18 mouse cellular contexts compared by ENCODE assay signal in the genomic region with DNA sequence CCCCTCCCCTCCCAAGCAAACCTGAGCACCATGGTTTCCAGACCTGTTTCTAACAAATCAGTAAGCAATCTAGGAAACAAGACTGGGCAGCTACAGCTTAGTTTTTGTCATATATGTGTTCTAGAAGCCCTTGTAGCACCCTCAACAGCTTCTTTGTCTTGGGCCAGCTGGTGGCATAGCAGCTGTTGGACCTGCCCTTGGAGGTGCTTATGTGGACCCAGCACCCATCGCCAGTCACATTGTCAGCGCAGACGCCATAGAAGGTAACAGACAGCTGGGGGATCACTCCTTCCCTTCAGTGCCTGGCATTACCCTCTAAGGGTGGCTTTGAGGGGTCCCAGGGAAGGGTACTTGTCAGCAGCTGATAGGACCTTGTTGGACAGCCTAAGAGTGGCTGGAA. TPM values are rescaled to one million over a fixed set of nuclear protein-coding genes. Genes with fewer than 3 reads are reported as not detected.
DNase-seq lines count a peak whose midpoint lies in the region; ATAC-seq and TF ChIP-seq lines count a peak whose summit lies in the region.
"Had no signal": no experiment of that assay in that cellular context is flagged by ENCODE, and none has a peak within 500 bp of the region (broad histone marks: within the 10 kb centered on the region; RNA-seq: fewer than 3 reads in every experiment).

No protein-coding gene starts in this region.

- H3K36me3 ChIP-seq in midbrain, embryonic 11.5 days (ENCODE audit: control insufficient read depth, insufficient read depth, low read length), result peaks cover 31% of the 10 kb centered on the region
- H3K36me3 ChIP-seq in midbrain, embryonic 10.5 days, result peaks cover 87% of the 10 kb centered on the region
- H3K36me3 ChIP-seq in myocyte (ENCODE audit: control insufficient read depth, insufficient read depth), result peaks cover 4% of the 10 kb centered on the region

- 91% methylated on average over 3 of the region's 3 CpGs for WGBS in midbrain, embryonic 11.5 days
- 89% methylated on average over 3 of the region's 3 CpGs for WGBS in midbrain, embryonic 10.5 days

- H3ac ChIP-seq in myocyte (ENCODE audit: control insufficient read depth, insufficient read length), result no peak overlapping the region

- no peak for ATAC-seq in midbrain, embryonic 11.5 days (ENCODE audit: low FRiP score)
- ATAC-seq: activated CD4-positive, CD25-positive, alpha-beta regulatory T cell, adult 4 months; CD4-positive, CD25-positive, alpha-beta regulatory T cell, adult 4 months; Patski had no signal

- H3K27me3 ChIP-seq in midbrain, embryonic 11.5 days (ENCODE audit: control insufficient read depth, insufficient read depth, low read length), result no peaks in the 10 kb centered on the region
- H3K27me3 ChIP-seq in midbrain, embryonic 10.5 days (ENCODE audit: low read depth, poor library complexity, severe bottlenecking), result no peaks in the 10 kb centered on the region
- H3K27me3 ChIP-seq in myocyte (ENCODE audit: control insufficient read depth, insufficient read depth, insufficient read length), result no peaks in the 10 kb centered on the region
- H3K27me3 ChIP-seq: CH12.LX, Patski had no signal

- no peak overlapping the region for H3K4me3 ChIP-seq in midbrain, embryonic 11.5 days (ENCODE audit: low read depth, low read length)
- H3K4me3 ChIP-seq in midbrain, embryonic 10.5 days, result no peak overlapping the region
- no peak overlapping the region for H3K4me3 ChIP-seq in myocyte

- H3K9me3 ChIP-seq in midbrain, embryonic 11.5 days (ENCODE audit: control insufficient read depth, low read length), result peaks cover 4% of the 10 kb centered on the region
- H3K9me3 ChIP-seq in midbrain, embryonic 10.5 days (replicated peaks), result no peaks in the 10 kb centered on the region; the same call in 1 of the 2 replicates

- no peaks in the 10 kb centered on the region for H3K4me1 ChIP-seq in midbrain, embryonic 11.5 days (ENCODE audit: control insufficient read depth, insufficient read depth, low read length)
- H3K4me1 ChIP-seq in midbrain, embryonic 10.5 days, result no peaks in the 10 kb centered on the region

- H3K79me2 ChIP-seq in myocyte (ENCODE audit: control insufficient read depth, insufficient read depth), result no peaks in the 10 kb centered on the region

- H3K27ac ChIP-seq in midbrain, embryonic 11.5 days (ENCODE audit: low read depth, low read length), result no peak overlapping the region
- no peak overlapping the region for H3K27ac ChIP-seq in midbrain, embryonic 10.5 days (replicated peaks)

- H3K4me2 ChIP-seq in midbrain, embryonic 11.5 days, result no peak overlapping the region
- no peak overlapping the region for H3K4me2 ChIP-seq in myocyte (ENCODE audit: low read depth)

- H3K9ac ChIP-seq in midbrain, embryonic 11.5 days (ENCODE audit: low read length), result no peak overlapping the region

- peak; percentile 10 for DNase-seq in midbrain, embryonic 11.5 days (ENCODE audit: low spot score, missing footprints)
- no peak for DNase-seq in midbrain, embryonic 10.5 days (ENCODE audit: low spot score)
- no peak for DNase-seq in kidney, postnatal 10 days
- DNase-seq: adrenal gland, adult 2 months; adrenal gland, adult 8-10 months; adrenal gland, postnatal 10 days; adrenal gland, postnatal 14 days; adrenal gland, postnatal 25 days; adrenal gland, postnatal 36 days; B cell, adult 2 months; cerebellum, adult 11 months; cerebellum, adult 11-12 months; cerebellum, adult 18-20 months had no signal

- TF ChIP-seq POLR2A in myocyte (IDR thresholded peaks at IDR 0.05; ENCODE audit: insufficient read length, low read depth), result no peak

TF ChIP-seq in myocyte, 11 proteins besides CTCF, POLR2A, EP300 and RAD21:
- TF ChIP-seq POLR2AphosphoS2 (IDR thresholded peaks at IDR 0.05; ENCODE audit: insufficient read length, low read depth), result no peak
- TF ChIP-seq MAX (IDR thresholded peaks at IDR 0.05; ENCODE audit: low read depth), result no peak
- peak in 2 of 3 experiments; percentile 35 to 62 for TF ChIP-seq MYOD1 (IDR thresholded peaks at IDR 0.05; ENCODE audit: control insufficient read depth in 1 of 3, insufficient read length in 2 of 3, low read depth in 2 of 3)
- peak; percentile 19 for TF ChIP-seq TCF3 (IDR thresholded peaks at IDR 0.05; ENCODE audit: insufficient read length, low read depth)
- TF ChIP-seq CEBPB (IDR thresholded peaks at IDR 0.05; ENCODE audit: insufficient read depth, poor library complexity, severe bottlenecking), result no peak
- no peak for TF ChIP-seq E2F4 (IDR thresholded peaks at IDR 0.05; ENCODE audit: insufficient read depth)
- peak in 2 of 3 experiments; percentile 74 to 81 for TF ChIP-seq MYOG (IDR thresholded peaks at IDR 0.05; ENCODE audit: control insufficient read depth in 1 of 3, insufficient read depth in 1 of 3, insufficient read length in 2 of 3, low read depth in 2 of 3)
- TF ChIP-seq USF1 (IDR thresholded peaks at IDR 0.05; ENCODE audit: low read depth), result no peak
- no peak for TF ChIP-seq REST (IDR thresholded peaks at IDR 0.05; ENCODE audit: insufficient read depth, insufficient read length)
- no peak for TF ChIP-seq SRF (IDR thresholded peaks at IDR 0.05; ENCODE audit: control insufficient read depth, insufficient read length, low read depth)
- no peak for TF ChIP-seq TCF12 (IDR thresholded peaks at IDR 0.05; ENCODE audit: insufficient read depth, poor library complexity, severe bottlenecking)
TF ChIP-seq in myocyte: peak in this region for 3.

RNA-seq across cellular contexts. Expression of a gene that starts 14.1 kb away (rescaled TPM):
- polyA plus RNA-seq in midbrain, embryonic 11.5 days (2014; fragmentation: Nextera tagmentation; extraction: Ambion mirVana), result 11.6 and 13.5 TPM in 2 replicates
- 16.5 and 16.9 TPM in 2 replicates for polyA plus RNA-seq in midbrain, embryonic 10.5 days (2016; fragmentation: Nextera tagmentation; extraction: Ambion mirVana)
- polyA plus RNA-seq in myocyte (2012; fragmentation: generic; extraction: Trizol), result 7.3 TPM

RNA-seq across cellular contexts. Expression of a gene that starts 14.1 kb away (rescaled TPM):
- 0.71 and 0.76 TPM in 2 replicates for polyA plus RNA-seq in midbrain, embryonic 11.5 days (2014; fragmentation: Nextera tagmentation; extraction: Ambion mirVana)
- 1.8 and 2.1 TPM in 2 replicates for polyA plus RNA-seq in midbrain, embryonic 10.5 days (2016; fragmentation: Nextera tagmentation; extraction: Ambion mirVana)
- 0.38 TPM for polyA plus RNA-seq in myocyte (2012; fragmentation: generic; extraction: Trizol)

RNA-seq across cellular contexts. Expression of a gene that starts 17.2 kb away (rescaled TPM):
- polyA plus RNA-seq in midbrain, embryonic 11.5 days (2014; fragmentation: Nextera tagmentation; extraction: Ambion mirVana), result 57.7 and 62.6 TPM in 2 replicates
- 96.8 and 105 TPM in 2 replicates for polyA plus RNA-seq in midbrain, embryonic 10.5 days (2016; fragmentation: Nextera tagmentation; extraction: Ambion mirVana)
- 39.9 TPM for polyA plus RNA-seq in myocyte (2012; fragmentation: generic; extraction: Trizol)

RNA-seq across cellular contexts. Expression of a gene that starts 34.6 kb away (rescaled TPM):
- polyA plus RNA-seq in midbrain, embryonic 11.5 days (2014; fragmentation: Nextera tagmentation; extraction: Ambion mirVana), result 10.9 and 13.4 TPM in 2 replicates
- polyA plus RNA-seq in midbrain, embryonic 10.5 days (2016; fragmentation: Nextera tagmentation; extraction: Ambion mirVana), result 13.1 and 16.3 TPM in 2 replicates
- polyA plus RNA-seq in myocyte (2012; fragmentation: generic; extraction: Trizol), result 25.9 TPM

RNA-seq across cellular contexts. Expression of a gene that starts 36.5 kb away (rescaled TPM):
- polyA plus RNA-seq in midbrain, embryonic 11.5 days (2014; fragmentation: Nextera tagmentation; extraction: Ambion mirVana), result 67.6 and 71.3 TPM in 2 replicates
- polyA plus RNA-seq in midbrain, embryonic 10.5 days (2016; fragmentation: Nextera tagmentation; extraction: Ambion mirVana), result 71.2 and 77.2 TPM in 2 replicates
- 22.8 TPM for polyA plus RNA-seq in myocyte (2012; fragmentation: generic; extraction: Trizol)
